Mouse (Mus musculus) hindbrain, embryonic 13.5 days (tissue): ENCODE data around the gene Muc16. TPM values are rescaled to one million over a fixed set of nuclear protein-coding genes. Genes with fewer than 3 reads are reported as not detected.

Experiments
- microRNA-seq: library from miRNA; unstranded; fragments of <30 nt; microRNA quantifications from one replicate; pipeline ENCODE4, GENCODE M21; 2016
- polyA plus RNA-seq: library from polyadenylated mRNA; unstranded; fragments of >200 nt; fragmentation: Nextera tagmentation; extraction: Ambion mirVana; gene quantifications from 2 replicates; pipeline ENCODE4 v1.2.1, GENCODE M21; 2015

Gene Muc16
- polyA plus RNA-seq, 1 experiment from 2014 or later = not detected

Small RNA genes lying within 50 kb of the gene (microRNA-seq; reads per million reads assigned to microRNA genes)
- gene Gm22854 = not detected

Other genes with a start within 250 kb of the Muc16 start
- gene Mbd3l2, start 243.9 kb downstream of the Muc16 start, polyA plus RNA-seq = 0.08 TPM in 1 of 2 replicates, not detected in the other
- gene Zfp558, start 196.3 kb downstream of the Muc16 start, polyA plus RNA-seq = 39.3 and 42.1 TPM in 2 replicates
- not detected in 2 replicates for gene Mbd3l1, start 196.2 kb downstream of the Muc16 start, polyA plus RNA-seq
- not detected in 2 replicates for gene Olfr24, start 89.5 kb upstream of the Muc16 start, polyA plus RNA-seq
- gene Olfr828, start 145.0 kb upstream of the Muc16 start, polyA plus RNA-seq = not detected in 2 replicates
- not detected in 2 replicates for gene Olfr829, start 180.4 kb upstream of the Muc16 start, polyA plus RNA-seq
- gene Olfr830, start 200.2 kb upstream of the Muc16 start, polyA plus RNA-seq = not detected in 2 replicates